Mouse (Mus musculus) cerebellum, adult 9-11 months (tissue): ENCODE results near the gene Prl3d1.
"Not testable (repeated sequence)": the region's sequence is repeated elsewhere in the genome, so short reads cannot be mapped to it uniquely, and the experiment has no call there.

Experiments
- DNase-seq: peaks from one replicate; pipeline ENCODE4 v3.0.0; 2022

Gene Prl3d1

DNA sequence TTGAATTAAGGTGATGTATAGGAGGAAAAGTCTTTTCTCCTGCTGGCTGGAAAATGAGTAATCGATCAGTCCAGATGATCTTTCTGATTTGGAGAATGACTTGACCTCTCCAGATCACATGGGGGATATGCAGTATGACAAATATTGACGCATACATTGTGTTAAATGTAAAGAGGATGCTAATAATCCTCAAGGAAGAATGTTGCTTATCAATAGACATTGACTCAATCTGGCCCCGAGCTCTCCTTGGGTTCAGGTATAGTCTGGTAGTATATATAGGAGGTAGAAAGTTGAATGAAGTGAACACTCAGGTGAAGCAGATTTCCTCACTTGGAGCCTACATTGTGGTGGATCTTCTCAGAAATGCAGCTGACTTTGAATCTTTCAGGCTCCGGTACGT lies at the start of gene Prl3d1:
Gene Prl3d1, plus strand, starts transcription at position 301 of the 400 bp plus-strand sequence.
- not testable (repeated sequence) for DNase-seq

DNA sequence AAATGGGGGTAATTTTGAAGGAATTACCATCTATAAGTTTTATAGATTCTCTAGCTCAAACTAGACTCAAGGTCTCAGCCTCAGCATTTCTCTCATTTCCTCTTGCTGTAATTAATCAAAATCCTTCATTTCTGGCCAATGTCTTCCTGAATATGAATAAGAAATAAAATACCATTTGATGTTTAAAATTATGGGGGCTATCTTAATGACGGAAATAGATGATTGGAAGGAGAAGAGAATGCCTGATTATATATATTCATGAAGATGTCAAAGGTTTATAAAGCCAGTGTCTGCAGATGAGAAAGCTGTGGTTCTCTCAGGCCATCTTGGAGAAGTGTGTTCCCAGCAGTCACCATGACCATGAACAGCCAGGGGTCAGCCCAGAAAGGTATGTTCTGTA lies 36.7 kb upstream of the Prl3d1 start, which contains the start of gene Prl:
Gene Prl, plus strand, starts transcription at position 301 of the 400 bp plus-strand sequence.
- DNase-seq = no peak

DNA sequence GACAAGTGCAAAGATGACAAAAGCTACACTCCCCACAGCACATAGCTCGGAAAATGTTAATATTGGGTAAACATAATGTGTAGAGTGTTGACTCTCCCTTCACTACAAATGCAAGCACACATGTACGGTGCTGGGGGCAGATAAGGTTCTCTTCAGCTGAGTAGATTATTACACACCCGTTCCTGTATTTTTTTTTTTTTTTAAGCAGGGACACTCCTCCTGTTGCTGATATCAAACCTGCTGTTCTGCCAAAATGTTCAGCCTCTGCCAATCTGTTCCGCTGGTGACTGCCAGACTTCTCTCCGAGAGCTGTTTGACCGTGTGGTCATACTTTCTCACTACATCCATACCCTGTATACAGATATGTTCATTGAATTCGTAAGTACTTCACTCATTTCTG lies 34.8 kb upstream of the Prl3d1 start:
- DNase-seq = no peak

DNA sequence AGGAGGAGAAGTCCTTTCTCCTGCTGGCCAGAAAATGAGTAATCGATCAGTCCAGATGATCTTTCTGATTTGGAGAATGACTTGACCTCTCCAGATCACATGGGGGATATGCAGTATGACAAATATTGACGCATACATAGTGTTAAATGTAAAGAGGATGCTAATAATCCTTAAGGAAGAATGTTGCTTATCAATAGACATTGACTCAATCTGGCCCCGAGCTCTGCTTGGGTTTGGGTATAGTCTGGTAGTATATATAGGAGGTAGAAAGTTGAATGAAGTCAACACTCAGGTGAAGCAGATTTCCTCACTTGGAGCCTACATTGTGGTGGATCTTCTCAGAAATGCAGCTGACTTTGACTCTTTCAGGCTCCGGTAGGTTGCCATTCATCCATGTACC lies 27.4 kb downstream of the Prl3d1 start, which contains the start of gene Prl3d2:
Gene Prl3d2, plus strand, starts transcription at position 301 of the 400 bp plus-strand sequence.
- not testable (repeated sequence) for DNase-seq

DNA sequence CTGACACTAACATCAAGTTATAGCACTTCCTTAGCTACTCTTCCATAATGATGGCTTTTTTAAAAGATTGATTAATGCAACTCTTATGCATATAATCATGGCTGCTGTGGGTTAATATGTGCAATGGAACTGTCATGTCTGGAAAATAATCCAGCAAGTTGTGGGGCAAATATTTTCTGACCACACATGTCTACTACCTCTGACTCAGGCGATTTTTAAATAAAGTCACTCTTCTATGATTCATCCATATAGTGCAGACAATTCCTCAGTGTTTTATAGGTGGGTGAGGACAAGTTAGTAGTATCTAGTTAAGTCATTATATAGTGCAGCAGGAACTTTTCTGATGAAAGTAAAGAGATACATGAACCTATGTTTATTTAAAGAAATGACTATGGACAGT lies 54.3 kb downstream of the Prl3d1 start:
- DNase-seq = no peak
